Mouse (Mus musculus) embryonic facial prominence, embryonic 15.5 days (tissue): Measurements from ENCODE around the gene Cyp4f39. TPM values are rescaled to one million over a fixed set of nuclear protein-coding genes. Genes with fewer than 3 reads are reported as not detected.
"Not testable (repeated sequence)": the region's sequence is repeated elsewhere in the genome, so short reads cannot be mapped to it uniquely, and the experiment has no call there.

Source experiments
- ATAC-seq: fragments of 200-750 bp; cut with Nextera tagmentation; 2 replicates; pipeline ENCODE4 v1.8.0; 2017; ENCODE audit warnings: low read depth, moderate TSS enrichment; ENCODE audit not compliant: insufficient number of reproducible peaks, low FRiP score, low TSS enrichment
- H3K27ac ChIP-seq: fragments of 300-500 bp; sonication (generic); replicated peaks from 2 replicates; pipeline ENCODE4 v1.5.1; 2015; ENCODE audit warnings: mild to moderate bottlenecking, inconsistent platforms
- H3K27me3 ChIP-seq: fragments of 300-500 bp; sonication (generic); 2 replicates; pipeline ENCODE4 v1.6.1; 2015; ENCODE audit warnings: inconsistent platforms
- H3K36me3 ChIP-seq: fragments of 300-500 bp; sonication (generic); 2 replicates; pipeline ENCODE4 v1.6.1; 2015; ENCODE audit warnings: mild to moderate bottlenecking, inconsistent platforms
- H3K4me1 ChIP-seq: fragments of 300-500 bp; sonication (generic); 2 replicates; pipeline ENCODE4 v1.6.1; 2015; ENCODE audit warnings: inconsistent platforms
- H3K4me2 ChIP-seq: fragments of 300-500 bp; sonication (generic); replicated peaks from 2 replicates; pipeline ENCODE4 v1.6.1; 2015; ENCODE audit warnings: mild to moderate bottlenecking, inconsistent platforms
- H3K4me3 ChIP-seq: fragments of 300-500 bp; sonication (generic); replicated peaks from 2 replicates; pipeline ENCODE4 v1.5.1; 2015; ENCODE audit warnings: mild to moderate bottlenecking, inconsistent platforms
- H3K9ac ChIP-seq: fragments of 300-500 bp; sonication (generic); 2 replicates; pipeline ENCODE4 v1.6.1; 2015; ENCODE audit warnings: inconsistent platforms
- H3K9me3 ChIP-seq: fragments of 300-500 bp; sonication (generic); replicated peaks from 2 replicates; pipeline ENCODE4 v1.6.1; 2016; ENCODE audit warnings: inconsistent platforms
- WGBS: fragments of 180-500 bp; shearing (Covaris S2); methylation state at CpG from one replicate; pipeline ENCODE4 v1.1.7; 2015; 5-methylcytosine and 5-hydroxymethylcytosine counted together
- polyA plus RNA-seq: library from polyadenylated mRNA; unstranded; fragments of >200 nt; fragmentation: Nextera tagmentation; extraction: Ambion mirVana; gene quantifications from 2 replicates; pipeline ENCODE4 v1.2.1, GENCODE M21; 2015

Cyp4f39 gene
- polyA plus RNA-seq, 1 experiment from 2014 or later, result 27.6 TPM

GRCm38 (mm10) chr17:32505851-32506728 is 53.6 kb downstream of the Cyp4f39 start, which contains the start of gene Cyp4f17:
Gene Cyp4f17 (plus strand): TSS chr17:32506050.
- Histone ChIP-seq H3K4me3 (peak within 1 kb of the TSS; percentile 56), H3K4me2 (peak within 1 kb of the TSS; percentile 82), H3K9ac (peak within 1 kb of the TSS; percentile 42), H3K36me3 (peaks cover 10% of the 10 kb centered on the region; the same call in 1 of the 2 replicates), H3K9me3 (no peaks in the 10 kb centered on the region), H3K4me1 (peaks cover 13% of the 10 kb centered on the region), H3K27me3 (no peaks in the 10 kb centered on the region), H3K27ac (peak within 1 kb of the TSS; percentile 67)
- WGBS, result under 1% methylated on average over 30 of the region's 30 CpGs
- ATAC-seq, result peak; percentile 87

- Histone ChIP-seq H3K27me3 (no peaks in the 10 kb centered on the region), H3K4me2 (peak overlapping the region; percentile 82), H3K9ac (peak overlapping the region; percentile 41), H3K9me3 (no peaks in the 10 kb centered on the region), H3K27ac (peak overlapping the region; percentile 53), H3K36me3 (peaks cover 10% of the 10 kb centered on the region; the same call in 1 of the 2 replicates), H3K4me3 (peak overlapping the region; percentile 56), H3K4me1 (peaks cover 13% of the 10 kb centered on the region)
- 21% methylated on average over 9 of the region's 9 CpGs for WGBS
- peak; percentile 22; the same call in 1 of the 2 replicates for ATAC-seq
Measured at GRCm38 (mm10) chr17:32506729-32507245, 54.3 kb downstream of the Cyp4f39 start.

DNA sequence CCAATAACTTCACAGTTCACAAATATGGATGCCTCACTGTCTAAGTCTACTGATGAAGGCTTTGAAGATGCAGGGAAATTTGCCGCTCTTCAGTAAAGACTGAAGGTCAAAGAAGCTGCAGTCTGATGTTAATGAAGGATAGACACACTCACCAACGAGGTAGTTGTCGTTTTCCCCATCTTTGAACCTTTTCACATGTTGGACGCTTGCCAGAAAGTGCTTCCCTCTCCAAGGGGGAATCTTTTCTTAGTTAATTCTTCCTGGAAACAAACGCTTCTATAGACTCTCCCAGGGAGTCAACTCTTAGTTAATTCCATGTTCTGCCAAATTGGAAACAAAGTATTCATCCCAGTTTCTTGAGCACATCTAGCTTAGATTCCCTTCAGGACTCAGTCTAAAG is 63.6 kb downstream of the Cyp4f39 start:
- H3K4me2 ChIP-seq, result no peak overlapping the region
- no peak for ATAC-seq
- no peaks in the 10 kb centered on the region for H3K9me3 ChIP-seq
- no peaks in the 10 kb centered on the region for H3K27me3 ChIP-seq
- H3K9ac ChIP-seq, result no peak overlapping the region
- 66% methylated on average over 5 of the region's 5 CpGs for WGBS
- H3K27ac ChIP-seq, result no peak overlapping the region
- no peaks in the 10 kb centered on the region for H3K4me1 ChIP-seq
- no peak overlapping the region for H3K4me3 ChIP-seq
- H3K36me3 ChIP-seq, result no peaks in the 10 kb centered on the region

DNA sequence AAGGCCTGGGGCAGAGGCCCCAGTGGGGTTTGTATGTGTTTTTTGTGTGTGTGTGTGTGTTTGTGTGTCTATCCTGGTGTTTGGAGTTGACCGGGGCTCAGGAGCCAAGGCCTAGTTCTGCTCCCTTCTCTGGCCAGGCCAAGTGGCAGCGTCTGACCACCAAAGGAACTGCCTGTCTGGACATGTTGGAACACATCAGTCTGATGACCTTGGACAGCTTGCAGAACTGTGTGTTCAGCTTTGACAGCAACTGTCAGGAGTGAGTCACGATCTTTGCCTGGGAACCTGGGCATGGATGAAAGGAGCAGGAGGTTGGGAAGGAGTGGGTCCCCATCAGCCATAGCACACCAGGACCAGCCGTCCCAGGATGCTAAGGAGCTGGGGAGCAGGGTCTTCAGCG is 69.5 kb downstream of the Cyp4f39 start:
- no peak overlapping the region for H3K9ac ChIP-seq

GRCm38 (mm10) chr17:32522386-32522785 is 69.9 kb downstream of the Cyp4f39 start:
- peaks cover 29% of the 10 kb centered on the region; the same call in 1 of the 2 replicates for H3K36me3 ChIP-seq
- H3K27me3 ChIP-seq, result no peaks in the 10 kb centered on the region
- no peak overlapping the region for H3K4me3 ChIP-seq
- H3K27ac ChIP-seq, result no peak overlapping the region
- 82% methylated on average over 4 of the region's 4 CpGs for WGBS
- H3K9me3 ChIP-seq, result no peaks in the 10 kb centered on the region
- ATAC-seq, result no peak
- H3K9ac ChIP-seq, result no peak overlapping the region
- H3K4me1 ChIP-seq, result no peaks in the 10 kb centered on the region
- H3K4me2 ChIP-seq, result no peak overlapping the region

More for the DNA sequence above, 69.5 kb downstream of the Cyp4f39 start:
- Histone ChIP-seq H3K4me2 (no peak overlapping the region), H3K9me3 (no peaks in the 10 kb centered on the region), H3K36me3 (peaks cover 29% of the 10 kb centered on the region; the same call in 1 of the 2 replicates), H3K4me3 (no peak overlapping the region), H3K27me3 (no peaks in the 10 kb centered on the region), H3K27ac (no peak overlapping the region), H3K4me1 (no peaks in the 10 kb centered on the region)
- ATAC-seq, result no peak
- WGBS, result 81% methylated on average over 5 of the region's 5 CpGs

- Histone ChIP-seq H3K4me1 (no peaks in the 10 kb centered on the region), H3K36me3 (peaks cover 29% of the 10 kb centered on the region; the same call in 1 of the 2 replicates), H3K9me3 (no peaks in the 10 kb centered on the region), H3K27ac (no peak overlapping the region), H3K9ac (no peak overlapping the region), H3K27me3 (no peaks in the 10 kb centered on the region), H3K4me3 (no peak overlapping the region), H3K4me2 (no peak overlapping the region)
- WGBS, result 86% methylated on average over 5 of the region's 5 CpGs
- no peak for ATAC-seq
Measured at GRCm38 (mm10) chr17:32522816-32523215, 70.3 kb downstream of the Cyp4f39 start.

DNA sequence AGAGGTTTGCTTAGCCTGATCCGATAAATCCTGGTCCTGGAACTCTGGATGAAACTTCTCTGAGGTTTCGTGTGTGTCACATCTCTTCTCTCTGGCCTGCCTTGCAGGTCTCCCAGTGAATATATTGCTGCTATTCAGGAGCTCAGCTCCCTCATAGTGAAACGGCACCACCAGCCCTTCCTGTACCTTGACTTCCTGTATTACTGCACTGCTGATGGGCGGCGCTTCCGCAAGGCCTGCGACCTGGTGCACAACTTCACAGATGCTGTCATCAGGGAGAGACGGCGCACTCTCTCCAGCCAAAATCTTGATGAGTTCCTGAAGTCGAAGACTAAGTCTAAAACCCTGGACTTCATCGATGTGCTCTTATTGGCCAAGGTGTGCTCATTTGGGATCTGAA is 71.4 kb downstream of the Cyp4f39 start:
- Histone ChIP-seq H3K4me2 (no peak overlapping the region), H3K27me3 (no peaks in the 10 kb centered on the region), H3K9ac (no peak overlapping the region), H3K27ac (no peak overlapping the region), H3K36me3 (peaks cover 29% of the 10 kb centered on the region; the same call in 1 of the 2 replicates), H3K9me3 (no peaks in the 10 kb centered on the region), H3K4me1 (no peaks in the 10 kb centered on the region), H3K4me3 (no peak overlapping the region)
- ATAC-seq, result no peak
- WGBS, result 89% methylated on average over 11 of the region's 11 CpGs

- H3K27ac ChIP-seq, H3K9me3 ChIP-seq, H3K4me3 ChIP-seq, H3K9ac ChIP-seq, ATAC-seq, H3K4me1 ChIP-seq, H3K27me3 ChIP-seq, H3K4me2 ChIP-seq: not testable (repeated sequence)
- 95% methylated on average over 1 of the region's 1 CpGs for WGBS
- H3K36me3 ChIP-seq, result peaks cover 29% of the 10 kb centered on the region; the same call in 1 of the 2 replicates
Measured at GRCm38 (mm10) chr17:32526341-32526740, 73.8 kb downstream of the Cyp4f39 start.

- Histone ChIP-seq H3K4me2 (no peak overlapping the region), H3K4me3 (no peak overlapping the region), H3K27ac (no peak overlapping the region), H3K9me3 (no peaks in the 10 kb centered on the region), H3K9ac (no peak overlapping the region), H3K27me3 (no peaks in the 10 kb centered on the region), H3K4me1 (no peaks in the 10 kb centered on the region), H3K36me3 (peaks cover 22% of the 10 kb centered on the region; the same call in 1 of the 2 replicates)
- 87% methylated on average over 11 of the region's 11 CpGs for WGBS
- no peak for ATAC-seq
Measured at GRCm38 (mm10) chr17:32527748-32528147, 75.2 kb downstream of the Cyp4f39 start.

DNA sequence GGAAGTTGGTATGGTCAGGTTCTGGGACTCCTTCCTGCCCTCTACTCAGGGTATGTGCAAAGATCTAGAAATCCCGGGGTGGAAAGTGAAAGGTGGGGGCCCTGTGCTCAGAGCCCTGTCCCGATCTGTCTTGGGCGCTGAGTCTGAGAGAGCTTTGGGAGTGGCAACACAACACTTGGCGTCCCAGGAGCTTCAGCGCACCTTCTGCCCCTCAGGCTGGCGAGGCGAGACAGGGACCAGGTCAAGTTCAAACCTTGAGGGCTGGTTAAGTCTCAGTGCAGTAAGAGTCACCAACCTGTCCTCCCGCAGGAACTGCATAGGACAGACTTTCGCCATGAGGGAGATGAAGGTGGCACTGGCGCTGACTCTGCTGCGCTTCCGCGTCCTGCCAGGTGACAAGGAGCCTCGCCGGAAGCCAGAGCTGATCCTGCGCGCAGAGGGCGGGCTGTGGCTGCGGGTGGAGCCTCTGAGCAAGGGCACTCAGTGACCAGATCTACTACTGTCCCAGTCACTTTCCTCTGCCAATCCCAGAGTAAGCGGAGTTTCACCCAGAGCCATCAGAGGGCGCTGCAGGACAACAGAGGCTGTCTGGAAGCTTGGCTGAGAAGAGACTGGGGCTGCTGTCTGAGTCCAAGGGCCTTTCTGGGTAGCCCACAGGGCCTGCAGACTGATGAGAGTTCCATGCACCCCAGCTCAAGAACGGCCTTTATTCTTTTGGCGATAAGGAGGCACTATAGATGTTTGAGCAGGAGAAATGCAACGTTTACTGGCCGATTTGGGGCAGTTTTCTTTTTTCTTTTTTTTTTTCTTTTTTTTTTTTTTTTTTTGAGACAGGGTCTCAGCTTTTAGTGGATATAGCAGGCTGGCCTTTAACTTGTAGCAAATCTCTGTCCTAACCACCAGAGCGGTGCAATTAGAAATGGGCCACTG is 76.2 kb downstream of the Cyp4f39 start:
- H3K4me3 ChIP-seq, result no peak overlapping the region; the same call in 1 of the 2 replicates
- ATAC-seq, result no peak
- 25% methylated on average over 26 of the region's 26 CpGs for WGBS
- H3K4me2 ChIP-seq, result peak overlapping the region; percentile 40
- H3K27ac ChIP-seq, result no peak overlapping the region
- H3K9ac ChIP-seq, result no peak overlapping the region
- H3K9me3 ChIP-seq, result no peaks in the 10 kb centered on the region
- no peaks in the 10 kb centered on the region for H3K4me1 ChIP-seq
- peaks cover 17% of the 10 kb centered on the region; the same call in 1 of the 2 replicates for H3K36me3 ChIP-seq
- H3K27me3 ChIP-seq, result no peaks in the 10 kb centered on the region

DNA sequence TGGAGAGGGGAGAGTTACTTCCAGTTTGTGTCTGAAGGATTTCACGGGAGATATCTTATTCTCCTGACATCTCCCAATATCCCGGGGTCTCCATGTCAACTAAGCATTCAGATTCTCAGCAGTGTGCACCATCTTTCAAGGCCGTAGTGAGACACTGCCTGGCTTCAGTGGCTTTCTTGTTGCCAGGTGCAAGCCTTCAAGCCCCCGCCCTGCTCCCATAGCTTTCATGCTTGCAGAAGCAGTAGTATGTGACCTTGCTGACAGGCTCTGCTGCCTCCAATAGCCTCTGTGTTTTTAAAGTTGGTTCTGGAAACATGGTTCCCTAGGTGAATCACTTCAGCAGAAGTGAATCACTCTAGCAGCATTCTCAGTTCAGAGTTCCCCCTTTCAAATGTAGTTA is 79.8 kb downstream of the Cyp4f39 start:
- ATAC-seq, H3K4me3 ChIP-seq, H3K9ac ChIP-seq, H3K9me3 ChIP-seq, H3K4me2 ChIP-seq, H3K27ac ChIP-seq, H3K27me3 ChIP-seq, H3K36me3 ChIP-seq, H3K4me1 ChIP-seq: not testable (repeated sequence)
- 59% methylated on average over 4 of the region's 4 CpGs for WGBS
